Mouse (Mus musculus): ENCODE measurements at regions not wholly inside any gene's neighbourhood (a gene's known extent, or its start where the extent isn't known, plus 50 kb on each side); places are given as distances from the start of the nearest gene placed in this dataset.

DNA sequence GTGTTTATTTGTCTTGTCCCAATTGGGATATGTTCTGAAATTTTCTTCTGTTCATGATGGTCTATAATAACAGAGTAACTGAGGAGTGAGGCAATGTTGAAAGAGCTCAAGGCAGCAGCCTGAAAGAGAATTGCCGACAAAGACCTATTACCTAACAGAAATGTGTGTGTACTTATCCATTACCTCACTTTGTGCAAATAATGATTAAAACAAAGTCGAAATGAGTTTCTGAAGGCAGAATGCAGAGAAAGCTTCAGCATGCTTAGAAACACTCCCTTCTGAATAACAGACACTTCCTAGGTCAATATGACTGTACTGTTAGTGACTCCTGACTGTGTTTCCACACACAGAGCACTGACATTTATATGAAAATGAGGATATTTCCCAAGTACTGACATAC is 63.0 kb downstream of the Kbtbd8 start:
- DNase-seq (ENCODE audit: low spot score), result no peak

DNA sequence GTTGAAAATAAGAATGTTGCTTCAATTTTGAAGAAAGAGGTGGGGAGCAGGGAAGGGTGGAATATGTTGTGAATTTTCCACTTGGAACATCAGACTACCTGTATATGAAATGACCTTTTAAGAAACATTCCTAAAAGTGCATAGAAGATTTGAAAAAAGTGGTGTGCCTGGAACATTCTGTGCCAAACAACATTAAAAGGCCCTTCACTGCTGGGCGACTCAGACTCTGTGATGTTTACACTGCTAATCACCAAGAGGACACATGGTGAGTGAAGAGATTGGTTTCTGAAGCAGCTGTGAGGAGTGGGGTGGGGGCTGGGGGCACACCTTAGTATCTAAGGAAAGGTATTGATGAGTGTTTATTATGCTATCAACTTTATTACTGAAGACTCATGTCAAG is 65.2 kb downstream of the Kbtbd8 start:
- no peak for DNase-seq (ENCODE audit: low spot score)

DNA sequence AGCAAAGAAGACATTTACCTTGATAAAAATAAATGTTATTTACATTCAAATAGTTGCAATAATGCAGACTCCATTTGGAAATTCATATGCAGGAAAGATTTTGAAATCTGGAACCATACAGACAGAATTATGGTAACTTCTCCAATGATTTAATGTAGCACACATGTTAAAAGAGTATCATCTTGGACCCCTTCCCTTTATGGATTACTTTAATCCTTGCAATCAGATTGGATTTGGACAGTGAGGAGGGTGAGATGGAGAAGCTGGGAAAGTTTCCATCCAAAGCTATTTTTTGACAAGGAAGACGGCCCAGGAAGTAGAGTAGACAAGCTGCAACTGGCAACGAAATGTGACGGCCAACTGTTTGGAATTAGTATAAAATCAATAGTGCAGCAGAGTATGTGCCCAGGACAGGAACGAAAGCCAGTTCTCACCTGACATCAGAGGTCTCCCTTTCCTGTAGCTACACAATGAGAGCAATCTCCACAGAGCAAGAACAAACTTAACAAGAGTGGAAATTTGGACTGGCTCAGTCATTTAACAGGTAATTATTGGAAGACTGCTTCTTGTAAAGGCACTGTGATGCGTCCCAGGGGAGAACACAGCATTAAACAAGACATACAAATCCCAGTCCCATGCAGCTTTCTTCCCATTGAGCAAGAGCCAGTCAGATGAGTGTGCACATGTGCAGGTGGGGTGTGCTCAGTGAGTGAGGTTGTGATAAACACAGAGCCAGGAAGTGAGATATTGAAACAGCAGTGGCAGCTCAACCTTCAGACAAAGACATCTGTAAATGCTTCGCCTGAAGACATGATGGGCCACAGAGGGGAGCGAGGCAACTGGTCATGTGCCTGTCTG is 68.3 kb downstream of the Kbtbd8 start:
- no peak for DNase-seq (ENCODE audit: low spot score)

DNA sequence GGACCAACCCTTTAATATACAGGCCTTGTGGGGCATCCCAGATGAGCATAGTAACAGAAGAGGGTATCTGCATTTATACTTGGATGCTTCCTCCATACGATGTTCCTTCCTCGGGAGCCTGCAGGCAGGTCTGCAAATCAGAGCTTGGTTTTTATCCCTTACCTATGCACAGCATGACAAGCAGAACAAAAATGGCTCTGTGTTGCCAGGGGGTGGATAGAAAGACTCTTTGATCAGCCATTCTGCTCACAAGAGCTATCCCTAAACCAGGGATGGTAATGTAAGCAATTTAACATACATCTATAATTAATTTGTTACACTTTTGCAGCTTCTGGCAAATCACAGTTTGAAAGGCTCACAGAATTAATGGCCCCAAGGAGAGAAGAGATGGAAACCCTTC is 79.6 kb downstream of the Kbtbd8 start:
- no peak for DNase-seq (ENCODE audit: low spot score)

DNA sequence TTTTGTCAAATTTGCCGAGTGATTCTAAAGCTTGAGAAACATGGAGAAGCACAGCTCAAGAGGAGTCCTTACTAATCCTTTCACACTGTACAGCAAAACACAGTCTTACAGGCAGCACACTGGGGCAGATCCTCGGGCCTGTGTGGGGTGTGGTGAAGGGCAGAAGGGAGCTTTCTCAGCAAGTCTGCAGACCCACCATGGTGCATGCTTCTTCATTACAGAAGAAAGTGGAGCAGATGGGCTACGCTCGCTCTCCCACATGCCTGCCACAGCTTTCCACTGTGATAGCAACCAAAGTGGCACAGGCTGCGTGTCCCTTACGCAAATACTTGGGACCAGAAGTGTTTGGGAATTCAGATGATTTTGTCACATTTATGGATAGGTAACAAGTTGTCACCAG is 81.6 kb downstream of the Kbtbd8 start:
- DNase-seq (ENCODE audit: low spot score), result no peak

DNA sequence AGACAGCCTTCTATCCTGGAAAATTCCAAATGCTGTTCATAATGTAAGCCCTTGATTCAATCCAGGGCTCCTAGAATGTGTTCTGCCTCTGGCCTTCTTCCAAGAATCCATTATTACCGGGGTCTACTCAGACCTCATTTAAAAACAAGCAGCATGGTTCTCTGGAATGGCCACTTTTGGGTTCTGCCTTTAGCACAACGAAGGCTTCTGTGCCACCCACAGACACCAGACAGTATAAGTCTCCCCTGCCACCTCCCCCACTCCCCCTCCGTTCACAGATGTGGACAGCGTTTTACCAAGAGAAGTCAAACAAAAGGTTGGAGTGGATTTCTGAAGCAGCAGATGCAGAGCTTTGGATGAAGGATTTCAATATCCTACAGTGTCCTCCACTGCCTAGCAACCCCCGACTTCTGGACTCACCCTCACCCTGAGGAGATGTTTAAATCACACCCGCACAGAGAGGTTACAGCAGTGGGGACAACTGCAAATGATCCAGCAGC is 85.3 kb downstream of the Kbtbd8 start:
- DNase-seq (ENCODE audit: low spot score), result peak; percentile 28

DNA sequence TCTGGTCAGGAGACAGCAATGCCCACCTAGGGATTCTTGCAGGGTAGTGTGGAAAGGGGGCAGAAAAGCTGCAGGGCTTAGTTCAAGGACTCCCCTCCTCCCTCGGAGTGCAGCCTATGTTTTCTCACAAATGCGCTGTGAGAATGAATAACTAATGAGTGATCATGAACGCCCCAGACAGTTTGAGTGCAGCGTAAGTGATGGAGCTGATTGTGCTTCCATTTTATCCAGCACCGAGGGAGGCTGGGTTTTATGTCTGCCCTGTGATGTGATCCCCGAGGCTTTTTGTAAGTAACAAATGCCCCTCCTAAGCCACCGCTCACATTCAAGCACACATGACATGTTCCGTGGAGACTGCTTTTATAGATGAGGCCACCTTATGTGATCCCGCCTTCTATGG is 85.9 kb downstream of the Kbtbd8 start:
- DNase-seq (ENCODE audit: low spot score), result peak; percentile 58

DNA sequence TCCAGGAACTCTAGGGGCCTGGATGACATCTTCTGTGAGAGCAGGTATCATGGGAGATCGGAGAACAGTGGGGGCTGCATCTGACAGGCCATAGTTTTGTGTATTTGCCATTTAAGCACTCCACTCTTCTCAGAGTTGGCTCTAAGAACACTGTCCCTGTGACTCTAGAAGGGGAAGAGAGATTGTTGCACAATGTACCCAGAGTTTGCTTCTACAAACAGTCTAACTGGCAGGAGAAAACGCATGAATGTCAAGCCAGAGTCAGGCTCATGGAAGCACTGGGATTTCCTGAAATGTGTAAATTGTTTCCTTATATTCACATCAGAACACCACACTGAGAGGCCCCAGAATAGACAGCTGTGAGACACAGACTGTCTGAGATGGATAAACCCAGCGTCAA is 87.2 kb downstream of the Kbtbd8 start:
- DNase-seq (ENCODE audit: low spot score), result no peak

DNA sequence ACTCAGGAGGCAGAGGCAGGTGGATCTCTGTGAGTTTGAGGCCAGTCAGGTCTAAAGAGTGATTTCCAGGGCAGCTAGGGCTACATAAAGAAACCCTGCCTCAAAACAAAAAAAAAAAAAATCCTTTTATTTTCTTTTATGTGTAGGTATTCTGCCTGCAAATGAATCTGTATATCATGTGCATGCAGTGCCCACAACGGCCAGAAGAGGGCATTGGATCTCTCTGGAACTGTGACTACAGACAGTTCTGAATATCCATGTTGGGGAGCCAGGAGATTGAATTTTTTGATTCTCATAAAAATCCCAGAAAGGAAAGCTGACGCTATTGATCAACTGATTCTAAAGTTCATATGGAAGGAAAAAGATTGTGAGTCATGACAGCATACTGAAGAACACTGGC is 90.0 kb downstream of the Kbtbd8 start:
- peak; percentile 61 for DNase-seq (ENCODE audit: low spot score)

DNA sequence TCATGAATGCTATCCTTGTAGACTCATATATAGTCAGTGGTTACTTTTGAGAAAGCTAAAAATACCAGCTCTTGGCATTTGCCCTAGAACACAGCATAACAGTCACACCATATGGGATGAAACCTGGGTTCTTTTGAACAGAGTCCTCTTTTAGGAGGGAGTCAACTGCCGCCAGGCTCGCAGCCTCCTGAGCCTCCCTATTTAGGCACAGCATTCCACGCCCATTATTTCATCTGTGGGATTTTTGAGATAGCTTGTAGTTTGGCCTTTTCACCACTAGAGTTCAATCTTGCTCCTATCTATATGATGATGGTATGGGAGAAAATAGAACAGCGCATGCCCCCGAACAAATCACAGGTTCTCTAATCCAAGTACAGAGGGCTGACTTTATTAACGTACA is 100.4 kb downstream of the Kbtbd8 start:
- peak; percentile 74 for DNase-seq (ENCODE audit: low spot score)

DNA sequence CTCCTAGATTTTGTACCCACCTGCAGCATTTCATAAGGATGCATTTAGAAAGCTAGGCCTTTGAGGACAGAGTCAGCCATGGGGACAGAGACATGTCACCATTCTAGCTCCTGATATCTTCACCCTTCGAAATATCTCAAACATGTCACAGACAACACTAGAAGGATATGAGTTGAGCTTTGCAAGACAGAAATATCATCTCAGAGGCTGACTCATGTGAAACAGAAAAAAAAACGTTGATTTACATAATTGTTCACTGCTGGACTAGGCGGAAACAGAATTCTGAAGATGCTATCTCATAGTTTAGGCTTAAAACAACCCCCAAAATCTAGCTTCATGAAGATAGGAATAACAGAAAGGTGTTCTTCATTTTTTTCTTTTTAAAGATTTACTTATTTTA is 101.8 kb downstream of the Kbtbd8 start:
- no peak for DNase-seq (ENCODE audit: low spot score)

DNA sequence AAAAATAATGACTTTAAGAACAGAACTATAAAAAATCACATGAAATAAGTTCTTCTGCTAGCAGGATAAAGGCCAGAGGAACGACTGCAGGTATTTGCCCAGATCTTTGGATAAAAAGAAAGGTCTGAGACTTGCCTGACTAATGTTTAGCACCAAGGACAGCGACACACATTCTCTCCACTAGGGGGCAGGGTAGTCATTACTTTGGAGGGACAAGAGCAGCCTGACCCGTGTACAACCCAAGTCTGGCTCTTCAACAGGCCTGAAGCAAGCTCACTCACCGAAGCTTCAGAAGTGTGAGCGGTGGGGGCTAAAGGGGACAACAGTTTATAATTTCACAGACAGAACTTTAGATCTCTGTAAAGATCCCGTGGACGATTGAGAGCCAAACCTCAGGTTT is 98.4 kb upstream of the Gm10234 start:
- DNase-seq (ENCODE audit: low spot score), result peak; percentile 94

DNA sequence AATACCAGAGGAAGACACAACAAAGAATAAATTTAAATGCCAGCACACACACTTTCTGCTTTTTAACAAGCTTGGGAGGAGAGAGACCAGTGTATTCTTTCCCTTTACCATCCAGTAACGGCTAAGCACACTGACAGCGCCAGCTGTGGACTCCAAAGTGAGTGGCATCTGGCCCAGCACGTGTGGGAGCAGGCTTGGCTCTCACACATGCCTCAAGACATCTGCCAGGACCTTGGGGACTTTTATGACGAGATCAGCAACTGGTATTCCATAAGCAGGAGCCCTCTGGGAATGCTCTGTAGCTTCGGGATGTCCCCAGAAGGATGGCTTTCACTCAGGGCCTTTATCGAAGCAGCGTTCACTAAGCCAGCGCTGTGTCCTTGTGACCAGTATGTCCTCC is 92.0 kb upstream of the Gm10234 start:
- peak; percentile 24 for DNase-seq (ENCODE audit: low spot score)

DNA sequence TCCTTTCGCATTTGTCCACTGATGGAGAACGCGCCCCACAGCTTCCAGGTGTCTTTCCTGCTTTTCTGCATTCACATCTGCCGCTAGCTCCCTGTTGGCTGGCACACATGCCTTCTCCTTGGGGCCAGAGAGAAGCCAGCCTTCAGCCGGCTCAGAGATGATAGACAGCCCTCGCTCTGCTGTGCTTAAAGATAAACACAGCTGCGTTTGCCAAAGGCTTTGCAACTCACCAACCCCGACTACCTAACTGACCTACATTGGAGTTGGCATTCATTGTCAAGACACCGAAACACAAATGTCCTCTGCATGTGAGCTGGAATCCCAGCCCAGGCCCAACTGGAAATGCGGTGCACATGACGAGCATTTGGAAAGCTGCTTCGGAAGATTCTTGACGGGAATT is 87.2 kb upstream of the Gm10234 start:
- DNase-seq (ENCODE audit: low spot score), result no peak

DNA sequence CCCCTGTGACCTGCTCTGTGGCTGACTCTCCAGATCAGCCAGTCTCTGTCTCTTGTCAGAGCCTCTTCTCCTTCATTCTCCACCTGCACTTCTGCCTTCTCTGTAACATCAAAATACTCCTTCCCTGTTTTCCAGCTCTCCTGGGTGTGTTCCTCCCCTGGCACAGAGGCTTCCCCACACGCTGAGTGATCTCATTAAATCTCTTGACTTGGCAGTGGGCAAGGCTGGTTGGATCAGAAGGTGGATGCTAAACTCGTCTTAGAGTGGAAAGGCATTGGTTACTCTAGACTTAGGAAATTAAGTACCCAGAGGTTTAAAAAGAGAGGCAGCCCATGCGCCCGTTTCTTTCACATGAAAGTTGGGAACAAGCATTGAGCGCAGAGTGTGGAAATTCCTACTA is 78.3 kb upstream of the Gm10234 start:
- no peak for DNase-seq (ENCODE audit: low spot score)

DNA sequence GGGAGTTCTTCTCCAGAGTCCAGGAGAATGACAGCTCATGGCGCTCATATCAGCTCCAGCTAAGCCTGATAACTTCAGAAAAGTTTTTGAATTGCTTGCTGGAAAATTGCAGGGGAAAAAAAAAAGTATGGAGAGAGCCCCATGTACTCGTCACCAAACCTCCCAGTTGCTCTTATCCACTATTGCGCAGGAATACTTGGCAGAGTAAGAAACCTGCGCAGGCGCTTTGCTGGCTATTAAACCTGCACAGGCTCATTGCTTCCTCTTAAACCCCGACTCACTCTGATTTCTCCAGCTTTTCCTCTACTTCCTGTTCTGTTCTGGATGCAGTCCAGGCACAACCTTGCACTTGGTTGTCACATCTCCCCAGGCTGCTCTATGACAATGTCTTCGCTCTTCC is 77.0 kb upstream of the Gm10234 start:
- DNase-seq (ENCODE audit: low spot score), result no peak

DNA sequence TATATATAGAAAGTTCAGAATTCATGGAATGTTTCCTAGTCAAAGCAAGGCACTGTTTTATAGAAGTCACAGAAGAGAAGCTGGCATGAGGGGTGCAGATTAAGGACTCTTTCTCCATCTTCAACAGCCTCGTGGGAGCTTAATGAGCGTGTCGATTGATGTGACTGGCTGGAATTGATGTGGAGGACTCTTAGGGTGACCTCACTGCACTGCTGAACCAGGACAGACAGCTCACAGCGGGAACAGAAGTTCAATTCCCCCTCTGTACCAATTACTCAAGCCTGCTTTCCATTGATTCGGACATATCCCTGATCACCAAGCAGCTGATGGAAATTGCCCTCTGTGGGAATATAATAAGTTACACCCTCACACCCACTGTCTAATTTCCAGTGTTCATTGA is 65.6 kb upstream of the Gm10234 start:
- peak; percentile 74 for DNase-seq (ENCODE audit: low spot score)

DNA sequence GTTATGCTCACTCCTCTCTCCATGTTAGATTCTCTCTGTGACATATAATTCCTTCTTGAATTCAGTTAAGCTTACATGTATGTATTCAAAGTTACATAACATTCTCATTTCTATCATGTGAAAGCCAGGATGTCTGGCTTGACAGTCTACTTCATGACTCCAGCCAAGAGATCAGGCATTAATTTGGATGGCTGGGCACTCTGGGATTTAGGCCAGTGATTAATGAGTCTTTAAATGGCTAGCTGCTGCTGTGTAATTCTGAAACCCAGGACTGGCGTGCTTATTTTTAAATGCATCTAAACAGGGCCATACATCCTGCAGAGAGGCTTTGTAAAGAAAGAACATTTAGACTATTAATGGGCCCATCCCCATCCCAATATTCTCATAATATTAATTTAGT is 60.9 kb upstream of the Gm10234 start:
- DNase-seq (ENCODE audit: low spot score), result peak; percentile 18

DNA sequence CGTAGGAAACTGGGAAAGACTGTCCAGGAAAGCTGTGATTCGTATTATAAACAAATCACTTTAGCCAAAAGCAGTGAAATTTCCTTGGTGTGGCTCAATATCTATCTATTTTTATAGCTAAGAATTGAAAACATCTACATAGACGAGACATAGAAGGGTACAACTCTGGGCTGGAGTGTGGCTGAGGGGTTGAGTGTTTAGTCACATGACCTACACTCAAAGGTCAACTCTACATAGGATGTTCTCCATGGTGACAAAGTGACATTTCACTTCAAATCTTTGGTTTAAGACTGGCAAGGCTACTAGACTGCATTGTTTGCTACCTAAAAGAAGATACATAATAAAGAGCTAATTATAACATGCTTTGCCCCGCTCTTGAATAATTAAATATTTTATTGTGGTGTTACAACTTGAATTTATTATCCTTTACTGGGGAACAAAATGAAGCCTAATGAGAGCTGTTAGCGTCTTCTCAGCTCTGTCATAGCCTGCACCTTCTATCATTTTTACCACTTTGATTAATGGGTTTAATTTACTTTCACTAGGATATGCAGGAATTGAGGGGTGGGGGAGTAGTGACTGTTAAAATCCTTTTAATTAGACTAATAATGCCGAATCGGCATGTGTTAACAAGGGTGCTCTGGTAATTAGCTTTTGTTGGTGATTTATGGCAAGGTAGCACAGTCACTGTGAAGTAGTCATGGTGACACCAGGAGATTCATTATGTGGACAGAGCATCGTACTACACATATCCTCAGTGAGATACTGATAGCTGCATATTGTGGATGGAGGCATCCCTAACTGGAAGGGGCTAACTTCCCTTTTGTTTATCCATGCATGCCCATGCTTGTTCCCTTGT is 57.7 kb upstream of the Gm10234 start:
- DNase-seq (ENCODE audit: low spot score), result no peak

DNA sequence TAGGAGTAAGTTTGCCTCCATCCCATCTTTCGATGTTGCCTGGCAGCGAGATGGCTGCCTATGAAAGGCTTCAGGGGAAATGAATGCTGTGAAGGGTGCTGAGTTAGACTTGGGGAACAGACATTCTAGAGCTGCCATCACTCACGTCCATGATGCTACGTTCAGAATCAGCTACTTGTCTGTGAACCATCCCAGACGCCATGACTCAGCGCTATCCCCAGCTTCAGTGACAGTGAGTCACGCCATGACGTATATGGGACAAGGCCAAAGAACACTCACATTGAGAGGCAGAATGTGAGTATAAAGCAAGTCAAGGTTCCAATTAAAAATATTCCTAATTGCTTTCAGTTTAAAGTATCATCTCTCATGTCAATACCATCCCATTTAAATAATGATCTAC is 52.4 kb upstream of the Gm10234 start:
- DNase-seq (ENCODE audit: low spot score), result no peak

Measured in retina, embryonic 14.5 days (tissue).